Mouse (Mus musculus) ES-E14 (cell line): Measurements from ENCODE around the gene Dhx30. TPM values are rescaled to one million over a fixed set of nuclear protein-coding genes. Genes with fewer than 3 reads are reported as not detected.
A peak's percentile ranks its signal among the peaks of the same experiment; 100 is the strongest.
"Not testable (repeated sequence)": the region's sequence is repeated elsewhere in the genome, so short reads cannot be mapped to it uniquely, and the experiment has no call there.

Experiments used
- DNase-seq: peaks from one replicate; pipeline ENCODE4 v3.0.0-alpha.2; 2013; ENCODE audit warnings: low read depth, low spot score
- H3K27ac ChIP-seq: 2 replicates; pipeline ENCODE4 v1.5.1; 2012; ENCODE audit warnings: low read depth, mild to moderate bottlenecking, low read length, moderate library complexity, mixed read lengths; ENCODE audit not compliant: poor library complexity, insufficient read depth, severe bottlenecking
- H3K36me3 ChIP-seq: 2 replicates; pipeline ENCODE4 v1.6.1; 2012; ENCODE audit warnings: mild to moderate bottlenecking, low read length, moderate library complexity, mixed read lengths; ENCODE audit not compliant: control insufficient read depth, poor library complexity, insufficient read depth, severe bottlenecking
- H3K4me1 ChIP-seq, 2 experiments: fragments of 150-350 bp in 1 of 2; sonication (generic) in 1 of 2; 2 replicates each; pipeline ENCODE4 v1.6.1; 2012; ENCODE audit warnings: low read length in 2 of 2, mild to moderate bottlenecking in 1 of 2, mixed read lengths in 1 of 2; ENCODE audit not compliant: control insufficient read depth in 2 of 2, insufficient read depth in 2 of 2, poor library complexity in 1 of 2
- H3K4me3 ChIP-seq, 2 experiments: fragments of 150-350 bp in 1 of 2; sonication (generic) in 1 of 2; 2 replicates each; pipeline ENCODE4 v1.5.1; 2012; ENCODE audit warnings: low read length in 2 of 2, low read depth in 1 of 2, mild to moderate bottlenecking in 1 of 2, mixed read lengths in 1 of 2; ENCODE audit not compliant: insufficient read depth in 1 of 2, poor library complexity in 1 of 2, severe bottlenecking in 1 of 2
- H3K9ac ChIP-seq: 2 replicates; pipeline ENCODE4 v1.6.1; 2012; ENCODE audit warnings: low read depth, mild to moderate bottlenecking, low read length, mixed read lengths; ENCODE audit not compliant: poor library complexity, insufficient read depth, severe bottlenecking
- H3K9me3 ChIP-seq: fragments of 150-350 bp; sonication (generic); 2 replicates; pipeline ENCODE4 v1.6.1; 2012; ENCODE audit warnings: low read depth, mild to moderate bottlenecking, low read length; ENCODE audit not compliant: control insufficient read depth, insufficient read depth
- CHD2 ChIP-seq: IDR thresholded peaks from 2 replicates; pipeline ENCODE4 v1.6.1; 2014; ENCODE audit warnings: mild to moderate bottlenecking, low read depth, low read length, inconsistent platforms
- HCFC1 ChIP-seq: IDR thresholded peaks from 2 replicates; pipeline ENCODE4 v1.6.1; 2012; ENCODE audit warnings: low read length, inconsistent platforms, borderline replicate concordance; ENCODE audit not compliant: insufficient read depth
- MAFK ChIP-seq: IDR thresholded peaks from 2 replicates; pipeline ENCODE4 v1.6.1; 2014; ENCODE audit warnings: mild to moderate bottlenecking, low read depth, low read length, inconsistent platforms; ENCODE audit not compliant: insufficient read depth
- ZC3H11A ChIP-seq: IDR thresholded peaks from 2 replicates; pipeline ENCODE4 v1.6.1; 2012; ENCODE audit warnings: low read depth, mild to moderate bottlenecking, inconsistent platforms, low read length, borderline replicate concordance
- ZNF384 ChIP-seq: IDR thresholded peaks from 2 replicates; pipeline ENCODE4 v1.6.1; 2012; ENCODE audit warnings: low read depth, low read length, inconsistent platforms
- in situ Hi-C, 2 experiments: fragments of 600-800 bp; cut with MboI; formaldehyde crosslinking; loops; one replicate each; pipeline ENCODE4 v1.15.1; 2025; ENCODE audit warnings: low sequenced_read_pairs in 2 of 2, inconsistent platforms in 1 of 2; ENCODE audit not compliant: unreplicated experiment in 2 of 2
- total RNA-seq: library from RNA; depleted of rRNA; stranded (reverse); fragments of 300-350 nt; gene quantifications from 2 replicates; pipeline ENCODE4 v1.2.3, GENCODE M21; 2012

The Dhx30 gene
- total RNA-seq, 1 experiment: 191 TPM

- in situ Hi-C loops: no loop called here
- Histone ChIP-seq H3K4me3 (peak overlapping the region; percentile 71 to 89), H3K36me3 (peaks cover 13% of the 10 kb centered on the region), H3K9me3 (no peaks in the 10 kb centered on the region), H3K27ac (no peak overlapping the region), H3K4me1 (no peaks in the 10 kb centered on the region; a peak in 1 of 4 replicates), H3K9ac (peak overlapping the region; percentile 95; the same call in 1 of the 2 replicates)
- TF ChIP-seq CHD2: no peak
- TF ChIP-seq HCFC1: no peak
- peak; percentile 99 for TF ChIP-seq MAFK
- no peak for TF ChIP-seq ZNF384
- no peak for TF ChIP-seq ZC3H11A
- no peak for DNase-seq
These were observed 15.3 kb upstream of the Dhx30 start for GRCm38 (mm10) chr9:110132921-110133320.

- in situ Hi-C loops: no loop called here
These were observed 14.6 kb upstream of the Dhx30 start for GRCm38 (mm10) chr9:110132201-110132605.

GRCm38 (mm10) chr9:110131525-110132197 lies 14.0 kb upstream of the Dhx30 start:
- in situ Hi-C loops: no loop called here
- Histone ChIP-seq H3K9ac (peak overlapping the region; percentile 95), H3K9me3 (no peaks in the 10 kb centered on the region), H3K27ac (peak overlapping the region; percentile 87), H3K36me3 (peaks cover 12% of the 10 kb centered on the region), H3K4me1 (no peaks in the 10 kb centered on the region; a peak in 1 of 4 replicates), H3K4me3 (peak overlapping the region; percentile 71 to 89)
- TF ChIP-seq ZNF384 (no peak), ZC3H11A (no peak), MAFK (no peak), HCFC1 (peak; percentile 65; the same call in 1 of the 2 replicates)
- DNase-seq: peak; percentile 98

More at GRCm38 (mm10) chr9:110132201-110132605, 14.6 kb upstream of the Dhx30 start:
- peak overlapping the region; percentile 87 for H3K27ac ChIP-seq
- peak overlapping the region; percentile 95 for H3K9ac ChIP-seq
- H3K4me3 ChIP-seq: peak overlapping the region; percentile 71 to 89
- H3K4me1 ChIP-seq: no peaks in the 10 kb centered on the region; a peak in 1 of 4 replicates
- peaks cover 13% of the 10 kb centered on the region for H3K36me3 ChIP-seq
- TF ChIP-seq ZNF384: no peak
- H3K9me3 ChIP-seq: no peaks in the 10 kb centered on the region
- peak; percentile 12 for DNase-seq

- Histone ChIP-seq H3K36me3 (peaks cover 7% of the 10 kb centered on the region), H3K27ac (peak overlapping the region; percentile 84; the same call in 1 of the 2 replicates), H3K4me1 (no peaks in the 10 kb centered on the region; a peak in 1 of 4 replicates), H3K4me3 (peak overlapping the region; percentile 67 to 71), H3K9ac (peak overlapping the region; percentile 66; the same call in 1 of the 2 replicates), H3K9me3 (no peaks in the 10 kb centered on the region)
- in situ Hi-C loops: no loop called here
- DNase-seq: no peak
- TF ChIP-seq HCFC1: no peak
These were observed 13.4 kb upstream of the Dhx30 start for GRCm38 (mm10) chr9:110130896-110131524.

GRCm38 (mm10) chr9:110124008-110124540 lies 6.4 kb upstream of the Dhx30 start:
- H3K36me3 ChIP-seq, H3K9ac ChIP-seq, H3K9me3 ChIP-seq, H3K4me1 ChIP-seq, H3K4me3 ChIP-seq, in situ Hi-C loops, DNase-seq, H3K27ac ChIP-seq: not testable (repeated sequence)
- TF ChIP-seq ZNF384: 0 out of 2 replicates have a peak, but pooled peaks have one; percentile 40
